Mouse (Mus musculus): Measurements from ENCODE around the gene Gm20388. TPM values are rescaled to one million over a fixed set of nuclear protein-coding genes. Genes with fewer than 3 reads are reported as not detected.

The Gm20388 gene
- polyA plus RNA-seq, 1 experiment from 2014 or later, result 3.6 TPM

DNA sequence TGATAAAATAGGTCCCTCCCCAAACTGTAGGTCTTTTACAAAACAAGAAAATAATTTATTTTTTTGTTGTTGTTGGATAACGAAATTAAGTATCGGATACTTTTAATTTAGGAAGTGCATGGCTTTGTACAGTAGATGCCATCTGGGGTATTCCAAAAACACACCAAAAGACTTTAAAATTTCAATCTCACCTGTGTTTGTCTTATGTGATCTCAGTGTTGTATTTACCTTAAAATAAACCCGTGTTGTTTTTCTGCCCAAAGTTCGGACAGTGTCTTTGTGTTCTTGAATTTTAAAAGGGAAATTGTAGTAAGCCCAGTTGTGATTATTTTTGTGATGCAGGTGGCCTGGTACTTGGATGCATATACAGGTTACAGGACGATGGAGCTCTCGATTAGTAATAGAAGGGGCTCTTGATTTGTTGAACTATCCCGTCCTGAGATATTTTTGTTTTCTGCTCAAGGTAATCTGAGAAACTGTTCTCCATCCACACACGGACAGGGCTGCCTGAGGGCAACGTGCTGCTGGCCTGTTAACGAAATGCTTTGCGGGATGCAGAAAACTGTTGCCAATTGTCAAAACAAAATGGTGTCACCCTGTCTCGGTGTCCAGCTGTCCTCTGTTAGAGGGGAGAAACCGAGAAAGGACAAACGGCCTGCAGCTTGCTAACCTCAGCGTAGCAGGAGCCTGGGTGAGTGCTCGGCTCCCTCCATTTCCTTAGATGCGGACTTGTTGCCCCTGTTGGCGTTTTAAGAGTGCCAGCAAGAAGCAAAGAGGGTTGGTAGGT lies 1208.2 kb downstream of the Gm20388 start:
- Histone ChIP-seq H3K4me3 (peak overlapping the region; percentile 77), H3K27ac (replicated peaks) (peak overlapping the region; percentile 48), H3K9me3 (no peaks in the 10 kb centered on the region), H3K4me1 (peaks cover 66% of the 10 kb centered on the region), H3K27me3 (replicated peaks; ENCODE audit: low read depth, poor library complexity, severe bottlenecking) (peaks cover 100% of the 10 kb centered on the region), H3K36me3 (replicated peaks) (peaks cover 21% of the 10 kb centered on the region)
- under 1% methylated on average over 18 of the region's 18 CpGs for WGBS
- peak; percentile 54 for DNase-seq (ENCODE audit: low spot score)

- peak; percentile 37 for DNase-seq (ENCODE audit: low spot score)
- peaks cover 64% of the 10 kb centered on the region for H3K4me1 ChIP-seq
- 3% methylated on average over 12 of the region's 12 CpGs for WGBS
- peaks cover 100% of the 10 kb centered on the region for H3K27me3 ChIP-seq (replicated peaks; ENCODE audit: low read depth, poor library complexity, severe bottlenecking)
- peaks cover 21% of the 10 kb centered on the region for H3K36me3 ChIP-seq (replicated peaks)
- no peak overlapping the region for H3K27ac ChIP-seq (replicated peaks)
- peak overlapping the region; percentile 77 for H3K4me3 ChIP-seq
- H3K9me3 ChIP-seq, result peaks cover 4% of the 10 kb centered on the region; the same call in 1 of the 2 replicates
These were observed 1209.2 kb downstream of the Gm20388 start for GRCm38 (mm10) chr8:121119635-121120455.

DNA sequence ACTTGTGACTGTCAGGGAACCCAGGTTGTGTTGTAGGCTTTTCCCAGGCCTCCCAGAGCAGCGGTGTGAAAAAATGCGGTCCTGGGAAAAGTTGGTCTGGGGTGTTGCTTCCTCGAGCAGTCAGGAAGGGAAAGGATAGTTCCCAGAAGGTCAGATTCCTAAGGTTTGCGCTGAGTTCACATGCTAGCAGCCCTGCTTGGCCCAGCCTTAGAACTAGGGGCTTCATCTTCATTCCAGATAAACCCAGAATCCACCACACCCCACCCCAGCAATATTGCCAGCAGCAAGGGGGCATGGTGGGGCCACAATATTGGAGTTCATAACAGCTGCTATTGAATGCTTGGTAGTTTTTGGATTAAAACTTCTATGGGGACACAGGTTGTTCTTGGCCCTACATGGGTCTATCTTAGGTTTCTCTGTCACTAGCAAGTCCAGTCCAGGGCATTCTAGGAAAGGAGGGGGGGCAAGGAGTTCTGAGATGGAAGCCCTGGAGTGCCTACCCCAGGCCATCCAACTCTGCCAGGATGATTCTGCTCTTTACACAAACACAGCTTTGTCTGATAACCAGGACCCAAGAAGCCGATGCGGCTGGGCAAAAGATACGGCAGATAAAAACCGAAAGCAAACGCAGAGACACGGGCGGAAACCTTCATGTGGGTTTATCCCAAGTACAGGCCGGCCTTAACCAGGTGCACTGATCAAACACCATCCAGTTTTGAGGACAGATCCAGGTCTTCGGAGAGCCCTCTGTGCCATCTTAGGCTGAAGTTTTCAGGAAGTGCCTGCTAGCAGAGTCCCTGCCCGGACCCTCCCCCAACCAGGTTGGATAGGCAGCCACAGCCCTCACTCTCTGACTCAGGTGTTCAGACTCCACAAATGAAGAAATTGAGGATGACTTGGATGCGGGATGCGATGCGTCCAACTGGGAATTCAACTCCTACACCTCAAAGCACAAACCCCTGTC lies 1210.1 kb downstream of the Gm20388 start:
- Histone ChIP-seq H3K27ac (replicated peaks) (no peak overlapping the region), H3K9me3 (peaks cover 4% of the 10 kb centered on the region; the same call in 1 of the 2 replicates), H3K27me3 (replicated peaks; ENCODE audit: low read depth, poor library complexity, severe bottlenecking) (peaks cover 100% of the 10 kb centered on the region), H3K4me1 (peaks cover 67% of the 10 kb centered on the region), H3K36me3 (replicated peaks) (peaks cover 21% of the 10 kb centered on the region), H3K4me3 (peak overlapping the region; percentile 77)
- WGBS, result 6% methylated on average over 17 of the region's 17 CpGs
- peak; percentile 30 for DNase-seq (ENCODE audit: low spot score)

DNA sequence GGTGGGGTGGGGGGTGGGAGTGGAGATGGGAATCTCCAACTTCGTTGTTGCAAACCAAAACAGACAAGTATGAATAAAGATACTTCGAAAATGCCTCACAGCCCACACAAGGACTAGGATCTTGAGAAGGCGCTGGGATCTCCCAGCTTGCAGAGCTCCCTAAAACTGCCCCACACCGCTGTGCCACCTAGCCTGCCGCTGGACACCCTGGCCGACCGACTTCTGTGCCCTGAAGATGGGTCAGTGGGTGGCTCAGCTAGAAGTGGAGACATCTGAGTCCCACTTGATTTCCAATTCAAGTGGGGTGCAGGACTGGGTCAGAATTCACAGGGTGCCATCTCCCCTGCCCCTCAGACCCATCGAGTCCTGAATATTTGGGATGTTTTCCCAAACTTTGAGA lies 1211.1 kb downstream of the Gm20388 start:
- peak overlapping the region; percentile 77; the same call in 1 of the 2 replicates for H3K4me3 ChIP-seq
- no peak for DNase-seq (ENCODE audit: low spot score)
- H3K36me3 ChIP-seq (replicated peaks), result peaks cover 21% of the 10 kb centered on the region
- WGBS, result 10% methylated on average over 8 of the region's 8 CpGs
- peaks cover 4% of the 10 kb centered on the region; the same call in 1 of the 2 replicates for H3K9me3 ChIP-seq
- peaks cover 70% of the 10 kb centered on the region for H3K4me1 ChIP-seq
- H3K27me3 ChIP-seq (replicated peaks; ENCODE audit: low read depth, poor library complexity, severe bottlenecking), result peaks cover 100% of the 10 kb centered on the region
- H3K27ac ChIP-seq (replicated peaks), result no peak overlapping the region

DNA sequence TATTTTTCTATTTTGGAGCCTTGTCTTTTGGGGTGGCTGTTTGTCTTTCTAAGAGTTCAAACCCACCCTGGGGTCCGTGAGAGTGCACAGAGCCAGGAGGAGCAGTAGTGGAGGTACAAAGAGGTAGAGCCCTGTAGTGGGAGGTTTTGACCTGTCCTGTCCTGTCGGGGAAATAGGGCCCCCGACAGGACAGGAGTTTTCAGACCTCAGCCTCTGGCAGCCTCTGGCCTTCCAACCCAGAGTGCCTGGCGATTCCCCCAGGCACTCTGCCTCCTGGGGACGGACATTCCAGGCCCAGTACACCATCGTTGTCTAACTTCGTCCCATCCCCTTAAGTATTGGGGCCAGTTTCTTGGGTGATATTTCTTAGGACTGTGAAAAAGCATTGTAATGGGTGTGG lies 1211.7 kb downstream of the Gm20388 start:
- no peak for DNase-seq (ENCODE audit: low spot score)
- peaks cover 100% of the 10 kb centered on the region for H3K27me3 ChIP-seq (replicated peaks; ENCODE audit: low read depth, poor library complexity, severe bottlenecking)
- peaks cover 70% of the 10 kb centered on the region for H3K4me1 ChIP-seq
- H3K27ac ChIP-seq (replicated peaks), result no peak overlapping the region
- 9% methylated on average over 7 of the region's 7 CpGs for WGBS
- 0 out of 2 replicates have a peak overlapping the region, but pooled peaks have one; percentile 77 for H3K4me3 ChIP-seq
- H3K36me3 ChIP-seq (replicated peaks), result peaks cover 21% of the 10 kb centered on the region
- peaks cover 4% of the 10 kb centered on the region; the same call in 1 of the 2 replicates for H3K9me3 ChIP-seq

DNA sequence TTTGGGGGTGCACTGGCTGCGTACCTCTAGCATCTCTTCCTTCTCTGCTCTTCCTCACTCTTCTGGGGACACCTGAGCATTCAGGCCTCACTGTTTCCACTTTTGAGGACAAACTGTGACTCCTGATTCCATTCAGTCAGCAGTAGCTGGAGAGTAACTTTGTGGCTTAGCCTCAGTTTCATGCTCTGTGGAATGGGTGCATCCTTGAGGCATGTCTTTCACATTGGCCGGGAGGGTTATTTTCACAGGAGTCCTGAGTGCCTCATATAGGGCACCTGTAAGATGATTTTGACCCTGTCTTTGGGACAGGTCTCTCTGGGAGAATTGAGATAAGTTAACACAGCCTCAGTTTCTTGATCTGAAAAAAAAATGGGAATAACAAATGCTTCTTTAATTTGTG lies 1212.5 kb downstream of the Gm20388 start:
- WGBS, result 34% methylated on average over 2 of the region's 2 CpGs
- Histone ChIP-seq H3K27ac (replicated peaks) (no peak overlapping the region), H3K4me1 (peaks cover 69% of the 10 kb centered on the region), H3K36me3 (replicated peaks) (peaks cover 21% of the 10 kb centered on the region), H3K9me3 (peaks cover 4% of the 10 kb centered on the region; the same call in 1 of the 2 replicates), H3K27me3 (replicated peaks; ENCODE audit: low read depth, poor library complexity, severe bottlenecking) (peaks cover 100% of the 10 kb centered on the region), H3K4me3 (no peak overlapping the region)
- DNase-seq (ENCODE audit: low spot score), result no peak

DNA sequence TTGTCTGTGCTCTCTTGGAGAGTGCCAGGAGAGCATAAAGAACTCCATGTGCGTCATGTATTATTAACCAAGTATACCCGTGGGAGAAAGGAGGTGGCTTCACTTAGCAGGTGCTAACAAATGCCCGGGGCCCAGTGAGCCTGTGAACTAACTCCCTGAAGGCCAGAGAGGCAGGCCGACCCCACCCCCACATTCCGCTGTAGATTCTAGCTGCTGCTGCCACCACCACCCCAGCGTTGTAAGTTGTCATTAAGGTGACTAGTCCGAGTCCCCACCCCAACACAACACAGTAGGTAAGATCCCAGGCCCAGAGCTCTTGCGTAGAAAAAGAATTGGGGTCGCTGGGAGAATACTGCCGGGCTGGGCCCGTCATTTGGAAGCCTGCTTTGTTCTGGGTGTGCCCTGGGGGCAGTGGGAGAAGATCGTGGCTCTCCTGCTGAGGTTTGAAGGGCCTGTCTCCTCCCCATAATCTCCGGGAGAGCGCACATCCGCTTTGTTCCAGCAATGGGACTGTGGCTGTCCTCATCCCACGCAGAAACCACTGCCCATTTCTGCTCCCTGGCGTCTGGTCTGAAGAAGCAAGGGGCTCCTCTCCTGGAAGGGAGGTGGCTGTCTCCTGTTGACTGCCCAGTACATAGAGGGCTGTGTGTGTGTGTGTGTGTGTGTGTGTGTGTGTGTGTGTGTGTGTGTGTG lies 1214.1 kb downstream of the Gm20388 start:
- no peak for DNase-seq (ENCODE audit: low spot score)
- Histone ChIP-seq H3K9me3 (peaks cover 4% of the 10 kb centered on the region; the same call in 1 of the 2 replicates), H3K36me3 (replicated peaks) (peaks cover 21% of the 10 kb centered on the region), H3K27me3 (replicated peaks; ENCODE audit: low read depth, poor library complexity, severe bottlenecking) (peaks cover 100% of the 10 kb centered on the region), H3K27ac (replicated peaks) (peak overlapping the region; percentile 64), H3K4me3 (peak overlapping the region; percentile 52), H3K4me1 (peaks cover 77% of the 10 kb centered on the region)
- WGBS, result 3% methylated on average over 17 of the region's 17 CpGs

- Histone ChIP-seq H3K27ac (replicated peaks) (peak overlapping the region; percentile 64), H3K4me1 (peaks cover 75% of the 10 kb centered on the region), H3K9me3 (peaks cover 4% of the 10 kb centered on the region; the same call in 1 of the 2 replicates), H3K27me3 (replicated peaks; ENCODE audit: low read depth, poor library complexity, severe bottlenecking) (peaks cover 100% of the 10 kb centered on the region), H3K36me3 (replicated peaks) (peaks cover 21% of the 10 kb centered on the region), H3K4me3 (peak overlapping the region; percentile 52)
- under 1% methylated on average over 36 of the region's 36 CpGs for WGBS
- peak; percentile 90 for DNase-seq (ENCODE audit: low spot score)
These were observed 1214.8 kb downstream of the Gm20388 start for GRCm38 (mm10) chr8:121125311-121125876.

- Histone ChIP-seq H3K9me3 (peaks cover 4% of the 10 kb centered on the region; the same call in 1 of the 2 replicates), H3K27me3 (replicated peaks; ENCODE audit: low read depth, poor library complexity, severe bottlenecking) (peaks cover 100% of the 10 kb centered on the region), H3K4me3 (peak overlapping the region; percentile 52), H3K27ac (replicated peaks) (no peak overlapping the region), H3K4me1 (peaks cover 68% of the 10 kb centered on the region), H3K36me3 (replicated peaks) (peaks cover 18% of the 10 kb centered on the region)
- WGBS, result 3% methylated on average over 6 of the region's 6 CpGs
- DNase-seq (ENCODE audit: low spot score), result no peak
These were observed 1215.5 kb downstream of the Gm20388 start for GRCm38 (mm10) chr8:121126191-121126590.

DNA sequence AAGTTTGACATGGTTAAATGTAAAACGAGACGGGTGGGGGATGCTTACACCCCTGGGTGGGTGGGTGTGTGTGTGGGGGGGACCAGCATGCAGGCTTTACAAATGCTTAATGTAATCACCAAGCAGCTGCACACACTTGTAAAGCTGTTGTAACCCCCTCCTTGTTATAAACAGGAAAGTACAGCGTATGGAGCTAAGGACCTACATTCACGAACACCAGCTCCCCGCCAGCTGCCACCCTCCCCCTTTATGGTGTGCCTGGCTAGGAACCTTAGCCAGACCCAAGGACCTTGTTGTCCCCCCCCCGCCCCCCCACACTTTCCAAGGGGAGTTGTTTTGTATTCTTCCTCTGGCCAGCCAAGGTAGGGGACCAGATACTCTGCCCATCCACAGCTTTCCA lies 1216.1 kb downstream of the Gm20388 start:
- peaks cover 99% of the 10 kb centered on the region for H3K27me3 ChIP-seq (replicated peaks; ENCODE audit: low read depth, poor library complexity, severe bottlenecking)
- peaks cover 13% of the 10 kb centered on the region; the same call in 1 of the 2 replicates for H3K36me3 ChIP-seq (replicated peaks)
- H3K27ac ChIP-seq (replicated peaks), result no peak overlapping the region
- WGBS, result 6% methylated on average over 6 of the region's 6 CpGs
- peaks cover 63% of the 10 kb centered on the region for H3K4me1 ChIP-seq
- peak; percentile 33 for DNase-seq (ENCODE audit: low spot score)
- peak overlapping the region; percentile 52 for H3K4me3 ChIP-seq
- H3K9me3 ChIP-seq, result peaks cover 4% of the 10 kb centered on the region; the same call in 1 of the 2 replicates

DNA sequence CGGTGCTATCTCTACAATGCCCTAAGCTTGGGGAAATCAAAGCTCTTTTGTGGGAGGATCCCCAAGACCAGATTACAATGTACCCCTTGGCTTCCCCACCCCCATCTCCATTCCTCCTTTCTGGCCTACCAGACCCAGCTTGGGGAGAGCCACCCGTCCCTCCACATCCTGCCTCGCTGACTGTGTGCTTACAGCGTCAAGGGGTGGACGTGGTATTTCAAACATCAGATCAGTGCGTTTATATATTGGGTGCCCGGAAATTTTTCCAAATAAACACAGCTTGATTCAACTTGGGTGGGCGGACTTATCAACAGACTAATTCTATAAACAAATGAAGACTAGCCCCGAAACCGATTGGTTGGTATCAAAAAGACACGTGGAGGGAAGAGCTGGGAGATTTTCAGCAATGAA lies 1216.7 kb downstream of the Gm20388 start:
- no peak overlapping the region for H3K27ac ChIP-seq (replicated peaks)
- peaks cover 60% of the 10 kb centered on the region for H3K4me1 ChIP-seq
- H3K36me3 ChIP-seq (replicated peaks), result peaks cover 7% of the 10 kb centered on the region; the same call in 1 of the 2 replicates
- H3K27me3 ChIP-seq (replicated peaks; ENCODE audit: low read depth, poor library complexity, severe bottlenecking), result peaks cover 99% of the 10 kb centered on the region
- DNase-seq (ENCODE audit: low spot score), result peak; percentile 57
- peak overlapping the region; percentile 52; the same call in 1 of the 2 replicates for H3K4me3 ChIP-seq
- H3K9me3 ChIP-seq, result peaks cover 4% of the 10 kb centered on the region; the same call in 1 of the 2 replicates
- WGBS, result 2% methylated on average over 11 of the region's 11 CpGs

Data from embryonic facial prominence, embryonic 10.5 days (tissue).